Mouse (Mus musculus) CH12.LX (cell line): Measurements from ENCODE around the gene Rbms2.

Source experiments
- CTCF ChIP-seq, 2 experiments: IDR thresholded peaks in 1 of 2; conservative IDR thresholded peaks in 1 of 2; 2 replicates each; pipeline ENCODE4 v1.5.1; 2011 to 2012; ENCODE audit warnings: low read depth in 2 of 2, low read length in 2 of 2, improper control_type of control experiment in 1 of 2, inconsistent platforms in 1 of 2, mild to moderate bottlenecking in 1 of 2, moderate library complexity in 1 of 2
- POLR2A ChIP-seq: IDR thresholded peaks from 2 replicates; pipeline ENCODE4 v1.6.1; 2011; ENCODE audit warnings: low read depth, mild to moderate bottlenecking, improper control_type of control experiment, low read length

DNA sequence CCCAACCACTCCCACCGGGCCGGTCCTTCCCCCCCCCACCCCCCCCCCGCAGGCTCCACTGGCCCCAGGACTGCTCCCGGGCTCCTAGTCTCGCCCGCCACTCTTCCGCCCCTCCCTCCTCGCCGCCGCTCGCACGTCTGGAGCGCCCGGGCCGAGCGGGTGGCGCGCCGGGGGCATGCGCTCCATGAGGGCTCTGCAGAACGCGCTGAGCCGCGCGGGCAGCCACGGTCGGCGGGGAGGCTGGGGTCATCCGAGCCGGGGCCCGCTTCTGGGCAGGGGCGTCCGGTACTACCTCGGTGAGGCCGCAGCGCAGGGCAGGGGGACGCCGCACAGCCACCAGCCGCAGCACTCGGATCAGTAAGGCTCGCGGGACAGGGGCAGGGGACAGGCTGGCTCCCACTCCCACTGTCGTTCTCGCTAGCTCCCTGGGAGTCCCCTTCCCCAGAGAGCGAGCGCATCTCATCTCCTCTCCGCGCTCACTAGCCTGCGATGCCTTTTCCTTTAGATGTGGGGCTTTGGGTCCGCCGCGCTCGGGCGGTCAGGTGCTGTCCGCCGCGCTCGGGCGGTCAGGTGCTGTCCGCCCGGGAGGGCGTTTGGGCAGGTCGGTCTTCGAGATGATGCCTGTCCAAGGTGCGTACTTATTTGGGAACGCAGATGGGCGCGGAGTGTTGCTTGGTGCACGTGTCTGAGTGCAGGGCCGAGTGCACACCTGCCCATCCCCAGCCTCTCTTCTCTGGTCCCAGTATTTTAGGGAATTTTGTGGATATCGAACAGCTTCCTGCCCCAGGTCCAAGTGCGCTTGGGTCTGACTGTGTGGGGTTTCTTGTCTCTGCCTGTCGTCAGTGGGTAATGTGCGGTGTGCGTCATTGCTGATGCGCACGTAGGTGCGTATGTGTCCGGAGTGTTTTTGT lies 14.7 kb upstream of the Rbms2 start:
- TF ChIP-seq CTCF (conservative IDR thresholded peaks at IDR 0.05 in 1 of 2, IDR thresholded peaks at IDR 0.05 in 1 of 2; ENCODE audit: low read depth in 2 of 2, low read length in 2 of 2): no peak
- TF ChIP-seq POLR2A: no peak
